Mouse (Mus musculus) heart, postnatal 0 days (tissue): ENCODE results near the gene Fmc1. TPM values are rescaled to one million over a fixed set of nuclear protein-coding genes. Genes with fewer than 3 reads are reported as not detected.

Experiments used
- ATAC-seq: fragments of 200-750 bp; cut with Nextera tagmentation; 2 replicates; pipeline ENCODE4 v1.8.0; 2017; ENCODE audit warnings: low read depth, moderate number of reproducible peaks, moderate library complexity; ENCODE audit not compliant: insufficient read depth
- DNase-seq: peaks from one replicate; pipeline ENCODE4 v3.0.0-alpha.2; 2016; ENCODE audit warnings: low spot score
- H3K27ac ChIP-seq: fragments of 300-500 bp; sonication (generic); 2 replicates; pipeline ENCODE4 v1.5.1; 2014; ENCODE audit warnings: low read depth, mild to moderate bottlenecking
- H3K27me3 ChIP-seq: fragments of 300-500 bp; sonication (generic); 2 replicates; pipeline ENCODE4 v1.6.1; 2014; ENCODE audit warnings: low read length, mixed read lengths; ENCODE audit not compliant: control insufficient read depth, insufficient read depth
- H3K36me3 ChIP-seq: fragments of 300-500 bp; sonication (generic); replicated peaks from 2 replicates; pipeline ENCODE4 v1.6.1; 2014; ENCODE audit warnings: low read length, mixed read lengths; ENCODE audit not compliant: control insufficient read depth, insufficient read depth
- H3K4me1 ChIP-seq: fragments of 300-500 bp; sonication (generic); 2 replicates; pipeline ENCODE4 v1.6.1; 2014; ENCODE audit warnings: antibody characterized with exemption; ENCODE audit not compliant: control insufficient read depth, insufficient read depth
- H3K4me2 ChIP-seq: fragments of 300-500 bp; sonication (generic); 2 replicates; pipeline ENCODE4 v1.6.1; 2014; ENCODE audit warnings: low read depth, mild to moderate bottlenecking, low read length, moderate library complexity
- H3K4me3 ChIP-seq: fragments of 300-500 bp; sonication (generic); 2 replicates; pipeline ENCODE4 v1.5.1; 2014; ENCODE audit warnings: low read depth, low read length
- H3K9ac ChIP-seq: fragments of 300-500 bp; sonication (generic); replicated peaks from 2 replicates; pipeline ENCODE4 v1.6.1; 2014; ENCODE audit warnings: low read depth, low read length, mixed read lengths
- H3K9me3 ChIP-seq: fragments of 300-500 bp; sonication (generic); replicated peaks from 2 replicates; pipeline ENCODE4 v1.6.1; 2016; ENCODE audit warnings: low read length; ENCODE audit not compliant: control insufficient read depth
- CTCF ChIP-seq: IDR thresholded peaks from 2 replicates; pipeline ENCODE4 v1.5.1; 2016; ENCODE audit warnings: antibody characterized with exemption, control low read depth, low read depth
- EP300 ChIP-seq: IDR thresholded peaks from 2 replicates; pipeline ENCODE4 v1.6.1; 2016; ENCODE audit warnings: antibody characterized with exemption, low read depth
- WGBS: fragments of 180-500 bp; shearing (Covaris S2); extraction: QIAGEN DNeasy Blood & Tissue Kit; methylation state at CpG from one replicate; pipeline ENCODE4 v1.1.7; 2014; 5-methylcytosine and 5-hydroxymethylcytosine counted together
- polyA plus RNA-seq: library from polyadenylated mRNA; unstranded; fragments of >200 nt; fragmentation: Nextera tagmentation; extraction: Ambion mirVana; gene quantifications from 2 replicates; pipeline ENCODE4 v1.2.1, GENCODE M21; 2015
- total RNA-seq: library from RNA; depleted of rRNA; stranded (reverse); fragments of >200 nt; gene quantifications from 2 replicates; pipeline ENCODE4 v1.2.3, GENCODE M21; 2014; ENCODE audit warnings: low replicate concordance

The Fmc1 gene
- total and polyA plus RNA-seq, 2 experiments from 2014 or later, result 119 to 453 TPM

- DNase-seq (peak; percentile 86), ATAC-seq (peak; percentile 61)
- H3K36me3 ChIP-seq, result 0 out of 2 replicates have a peak, but pooled peaks cover 5% of the 10 kb centered on the region
- peak overlapping the region; percentile 79 for H3K9ac ChIP-seq
- TF ChIP-seq EP300 (no peak), CTCF (no peak)
- peak overlapping the region; percentile 78 for H3K4me3 ChIP-seq
- WGBS, result 4% methylated on average over 28 of the region's 28 CpGs
- H3K4me2 ChIP-seq, result peak overlapping the region; percentile 63
- no peaks in the 10 kb centered on the region for H3K27me3 ChIP-seq
- H3K4me1 ChIP-seq, result peaks cover 14% of the 10 kb centered on the region
- peak overlapping the region; percentile 99 for H3K27ac ChIP-seq
- H3K9me3 ChIP-seq, result no peaks in the 10 kb centered on the region
These were observed 17.2 kb downstream of the Fmc1 start for GRCm38 (mm10) chr6:38550250-38551061.

GRCm38 (mm10) chr6:38551062-38551988, 18.0 kb downstream of the Fmc1 start, which contains the start of gene Luc7l2:
Gene Luc7l2, plus strand, starts transcription at chr6:38551334.
- WGBS, result 0% methylated on average over 75 of the region's 98 CpGs
- no peaks in the 10 kb centered on the region for H3K9me3 ChIP-seq
- peak within 1 kb of the TSS; percentile 99 for H3K27ac ChIP-seq
- H3K4me3 ChIP-seq, result peak within 1 kb of the TSS; percentile 78
- H3K36me3 ChIP-seq, result 0 out of 2 replicates have a peak, but pooled peaks cover 5% of the 10 kb centered on the region
- ATAC-seq, result peak; percentile 90
- no peaks in the 10 kb centered on the region for H3K27me3 ChIP-seq
- DNase-seq, result peak; percentile 97
- TF ChIP-seq CTCF (no peak), EP300 (peak; percentile 96)
- H3K4me1 ChIP-seq, result peaks cover 14% of the 10 kb centered on the region
- H3K9ac ChIP-seq, result peak within 1 kb of the TSS; percentile 85
- peak within 1 kb of the TSS; percentile 63 for H3K4me2 ChIP-seq

- under 1% methylated on average over 31 of the region's 32 CpGs for WGBS
- 0 out of 2 replicates have a peak, but pooled peaks have one; percentile 16 for TF ChIP-seq EP300
- TF ChIP-seq CTCF, result no peak
- Histone ChIP-seq H3K27me3 (no peaks in the 10 kb centered on the region), H3K4me1 (peaks cover 14% of the 10 kb centered on the region), H3K4me2 (peak overlapping the region; percentile 56), H3K36me3 (0 out of 2 replicates have a peak, but pooled peaks cover 5% of the 10 kb centered on the region), H3K9me3 (no peaks in the 10 kb centered on the region), H3K9ac (peak overlapping the region; percentile 85), H3K27ac (peak overlapping the region; percentile 99), H3K4me3 (peak overlapping the region; percentile 78)
- peak; percentile 98 for DNase-seq
- ATAC-seq, result peak; percentile 86
These were observed 18.8 kb downstream of the Fmc1 start for GRCm38 (mm10) chr6:38551989-38552635.

- Histone ChIP-seq H3K4me2 (peak overlapping the region; percentile 56), H3K4me1 (peaks cover 10% of the 10 kb centered on the region), H3K9ac (peak overlapping the region; percentile 75), H3K4me3 (peak overlapping the region; percentile 78), H3K36me3 (0 out of 2 replicates have a peak, but pooled peaks cover 5% of the 10 kb centered on the region), H3K9me3 (no peaks in the 10 kb centered on the region), H3K27ac (no peak overlapping the region), H3K27me3 (no peaks in the 10 kb centered on the region)
- DNase-seq (no peak), ATAC-seq (no peak)
- TF ChIP-seq EP300 (no peak), CTCF (no peak)
- WGBS, result 14% methylated on average over 5 of the region's 5 CpGs
These were observed 19.3 kb downstream of the Fmc1 start for GRCm38 (mm10) chr6:38552636-38553000.

GRCm38 (mm10) chr6:38576096-38576495, 42.8 kb downstream of the Fmc1 start:
- no peak overlapping the region for H3K4me2 ChIP-seq
- H3K27me3 ChIP-seq, result no peaks in the 10 kb centered on the region
- H3K4me3 ChIP-seq, result no peak overlapping the region
- WGBS, result 71% methylated on average over 2 of the region's 2 CpGs
- H3K36me3 ChIP-seq, result peaks cover 52% of the 10 kb centered on the region
- H3K9ac ChIP-seq, result no peak overlapping the region
- H3K9me3 ChIP-seq, result no peaks in the 10 kb centered on the region
- H3K27ac ChIP-seq, result no peak overlapping the region
- DNase-seq (no peak), ATAC-seq (no peak)
- no peaks in the 10 kb centered on the region for H3K4me1 ChIP-seq
- no peak for TF ChIP-seq CTCF
